Mouse (Mus musculus) adipose tissue, adult 10 weeks (tissue): ENCODE results near the gene Galr2. TPM values are rescaled to one million over a fixed set of nuclear protein-coding genes. Genes with fewer than 3 reads are reported as not detected.

Experiments
- polyA plus RNA-seq: library from polyadenylated mRNA; stranded (reverse); fragments of 350-450 nt; fragmentation: Illumina TruSeq; extraction: RNeasy Lipid Tissue Mini Kit (QIAGEN cat#74804); gene quantifications from one replicate; pipeline ENCODE4 v1.2.3, GENCODE M21; 2014; ENCODE audit warnings: low read depth, low replicate concordance

Gene Galr2
- polyA plus RNA-seq: 1.4 TPM

DNA sequence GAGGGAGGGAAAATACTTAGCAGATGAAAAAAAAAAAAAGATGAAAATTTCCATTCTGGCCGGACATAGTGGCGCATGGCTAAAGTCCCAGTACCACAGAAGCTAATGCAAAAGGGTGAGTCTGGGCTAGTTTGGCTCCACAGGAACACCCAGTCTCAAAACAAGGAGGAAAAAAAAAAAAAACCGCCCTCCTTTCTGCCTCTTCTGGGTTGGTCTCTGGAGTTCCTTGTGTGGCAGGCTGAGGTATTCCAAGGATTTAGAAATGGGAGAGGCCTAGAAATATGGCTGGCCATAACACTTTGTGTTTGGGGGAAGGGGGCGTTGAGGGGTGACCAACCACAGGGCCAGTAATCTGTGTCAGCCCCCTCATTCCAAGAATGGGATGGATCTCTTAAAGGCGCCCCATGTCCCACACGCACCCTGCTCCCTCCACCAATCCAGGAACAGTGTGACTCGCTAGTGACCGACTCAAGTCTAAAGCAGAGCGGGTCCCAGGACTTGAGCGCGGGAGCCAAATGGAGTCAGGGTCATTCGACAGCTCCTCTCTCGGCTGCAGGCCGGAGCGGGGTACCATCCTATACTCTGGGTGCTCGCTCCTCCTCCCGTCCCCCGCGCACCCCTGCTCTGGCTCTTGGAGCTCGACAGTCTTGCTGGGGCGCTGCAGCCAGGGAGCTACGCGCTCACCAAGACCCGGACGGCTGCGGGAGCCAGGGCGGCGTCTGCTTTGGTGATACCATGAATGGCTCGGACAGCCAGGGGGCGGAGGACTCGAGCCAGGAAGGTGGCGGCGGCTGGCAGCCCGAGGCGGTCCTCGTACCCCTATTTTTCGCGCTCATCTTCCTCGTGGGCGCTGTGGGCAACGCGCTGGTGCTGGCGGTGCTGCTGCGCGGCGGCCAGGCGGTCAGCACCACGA is at the start of gene Galr2:
Galr2 (plus strand) TSS at position 189 of the 913 bp plus-strand sequence.

DNA sequence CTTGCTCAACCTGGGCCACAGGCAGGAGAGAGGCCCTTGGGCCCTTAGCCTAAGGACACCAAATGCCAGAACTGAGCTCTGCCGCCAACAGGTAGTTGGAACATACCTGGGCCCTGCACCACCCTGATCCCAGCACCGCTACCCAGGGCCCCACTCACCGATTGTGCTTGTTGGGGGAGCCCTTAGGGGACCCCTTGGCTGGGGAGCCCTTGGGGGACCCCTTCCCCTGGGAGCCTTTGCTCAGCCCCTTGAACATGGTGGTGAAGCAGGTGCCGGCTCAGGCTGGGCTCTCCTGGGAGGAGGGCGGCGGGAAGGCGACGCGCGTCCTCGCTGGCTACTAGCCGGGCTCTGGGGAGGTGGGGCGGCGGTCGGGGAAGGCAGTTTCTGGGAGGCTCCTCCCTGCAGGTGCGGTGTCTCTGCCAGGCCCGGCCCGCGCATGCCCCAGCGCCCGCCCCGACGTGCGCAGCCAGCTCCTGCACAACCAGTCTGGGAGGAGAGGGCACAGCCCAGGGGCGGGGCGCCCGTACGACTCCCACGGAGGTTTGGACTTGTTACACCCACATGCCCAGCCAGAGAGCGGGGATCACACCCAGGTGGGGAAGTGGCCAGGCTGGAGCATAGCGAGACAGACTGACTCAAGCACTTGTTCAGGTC is 42.9 kb upstream of the Galr2 start, which contains the start of gene Evpl:
Evpl (minus strand) TSS at position 336 of the 654 bp plus-strand sequence.

GRCm38 (mm10) chr11:116274045-116274666 is 6.6 kb upstream of the Galr2 start, which contains the start of gene Srp68:
Gene Srp68, minus strand, starts transcription at chr11:116274217.

GRCm38 (mm10) chr11:116307019-116307725 is 26.4 kb downstream of the Galr2 start, which contains the start of gene Exoc7:
Gene Exoc7, minus strand, starts transcription at chr11:116307233.

Other genes starting within 250 kb of the Galr2 start
- gene Unc13d, start 203.0 kb upstream of the Galr2 start, polyA plus RNA-seq: 1.3 TPM
- gene Wbp2, start 193.9 kb upstream of the Galr2 start, polyA plus RNA-seq: 150 TPM
- gene Trim47, start 153.7 kb upstream of the Galr2 start, polyA plus RNA-seq: 27.7 TPM
- gene Trim65, start 149.8 kb upstream of the Galr2 start, polyA plus RNA-seq: 6.0 TPM
- gene Mrpl38, start 142.1 kb upstream of the Galr2 start, polyA plus RNA-seq: 40.8 TPM
- 39.1 TPM for gene Fbf1, start 112.8 kb upstream of the Galr2 start, polyA plus RNA-seq
- gene Ten1, start 82.1 kb upstream of the Galr2 start, polyA plus RNA-seq: 46.2 TPM
- gene Acox1, start 81.9 kb upstream of the Galr2 start, polyA plus RNA-seq: 213 TPM
- gene Evpl, start 42.9 kb upstream of the Galr2 start, polyA plus RNA-seq: 2.0 TPM
- gene Srp68, start 6.7 kb upstream of the Galr2 start, polyA plus RNA-seq: 58.9 TPM
- gene Exoc7, start 26.3 kb downstream of the Galr2 start, polyA plus RNA-seq: 43.2 TPM
- gene Foxj1, start 54.5 kb downstream of the Galr2 start, polyA plus RNA-seq: 16.9 TPM
- 13.9 TPM for gene Rnf157, start 132.1 kb downstream of the Galr2 start, polyA plus RNA-seq
- gene Ubald2, start 153.2 kb downstream of the Galr2 start, polyA plus RNA-seq: 69.7 TPM
- 7.1 TPM for gene Qrich2, start 185.3 kb downstream of the Galr2 start, polyA plus RNA-seq
- gene Prpsap1, start 213.3 kb downstream of the Galr2 start, polyA plus RNA-seq: 63.6 TPM
- 15.7 TPM for gene Sphk1, start 250.0 kb downstream of the Galr2 start, polyA plus RNA-seq